Mouse (Mus musculus) embryonic fibroblast, embryonic 13.5 days (primary cell): ENCODE results near the gene Gstm3. TPM values are rescaled to one million over a fixed set of nuclear protein-coding genes. Genes with fewer than 3 reads are reported as not detected.
"Not testable (repeated sequence)": the region's sequence is repeated elsewhere in the genome, so short reads cannot be mapped to it uniquely, and the experiment has no call there.

Experiments used
- H3K27ac ChIP-seq: 2 replicates; pipeline ENCODE4 v1.5.1; 2012; ENCODE audit warnings: low read length, control low read depth, inconsistent platforms; ENCODE audit not compliant: insufficient read depth
- H3K4me1 ChIP-seq: 2 replicates; pipeline ENCODE4 v1.6.1; 2011; ENCODE audit warnings: low read length; ENCODE audit not compliant: control insufficient read depth, insufficient read depth
- H3K4me3 ChIP-seq: 2 replicates; pipeline ENCODE4 v1.5.1; 2011; ENCODE audit warnings: mild to moderate bottlenecking, control low read depth, low read length; ENCODE audit not compliant: insufficient read depth
- CTCF ChIP-seq: IDR thresholded peaks from 2 replicates; pipeline ENCODE4 v1.5.1; 2011; ENCODE audit warnings: mild to moderate bottlenecking, control low read depth, low read length, moderate library complexity, borderline replicate concordance; ENCODE audit not compliant: insufficient read depth
- POLR2A ChIP-seq: IDR thresholded peaks from 2 replicates; pipeline ENCODE4 v1.6.1; 2011; ENCODE audit warnings: low read depth, mild to moderate bottlenecking, control low read depth, low read length, moderate library complexity
- polyA plus RNA-seq: library from polyadenylated mRNA; stranded (reverse); fragments of >200 nt; gene quantifications from 2 replicates; pipeline ENCODE4 v1.2.4, GENCODE M21; 2011; ENCODE audit warnings: low read depth; ENCODE audit not compliant: missing spikeins, insufficient read length

Gene Gstm3
- polyA plus RNA-seq, 1 experiment: not detected

DNA sequence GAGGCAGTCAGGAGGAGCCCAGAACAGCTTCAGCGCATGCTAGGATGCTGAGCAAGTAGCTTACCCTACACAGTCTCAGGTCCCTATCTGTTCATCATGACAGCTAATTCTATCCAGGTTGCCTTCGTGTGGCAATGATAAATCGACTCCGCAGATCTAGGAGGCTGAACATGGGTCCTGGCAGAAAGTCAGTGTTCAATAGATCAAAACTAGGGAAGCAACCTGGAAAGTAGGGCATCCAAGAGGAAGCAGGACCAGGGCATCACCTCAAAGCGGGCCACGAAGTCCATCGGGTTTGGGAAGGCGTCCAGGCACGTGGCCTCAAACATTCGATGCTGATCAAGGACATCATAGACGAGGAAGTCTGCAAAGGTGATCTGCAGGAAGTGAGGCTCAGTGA is 18.6 kb downstream of the Gstm3 start:
- Histone ChIP-seq H3K4me3 (no peak overlapping the region), H3K4me1 (no peaks in the 10 kb centered on the region), H3K27ac (no peak overlapping the region)
- TF ChIP-seq CTCF: no peak
- TF ChIP-seq POLR2A: no peak

DNA sequence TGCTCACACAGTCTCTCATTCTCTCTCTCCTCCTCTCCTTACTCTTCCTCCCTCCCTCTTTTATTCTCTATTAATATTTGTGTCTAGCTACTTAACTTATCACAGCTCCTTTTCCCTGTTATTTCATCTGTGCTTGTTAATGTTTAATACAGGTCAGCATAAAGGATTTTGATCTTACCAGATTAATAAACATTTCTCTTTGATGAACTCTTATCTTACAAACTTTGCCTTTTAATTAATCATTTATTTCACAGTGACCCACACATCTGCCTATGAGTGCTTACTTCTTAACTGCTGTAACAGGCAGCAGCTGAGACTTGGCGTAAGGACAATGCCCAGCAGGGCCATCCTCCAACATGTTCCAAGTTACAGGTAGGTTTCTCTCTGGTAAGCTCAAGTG is 19.6 kb downstream of the Gstm3 start:
- H3K4me1 ChIP-seq: not testable (repeated sequence)

DNA sequence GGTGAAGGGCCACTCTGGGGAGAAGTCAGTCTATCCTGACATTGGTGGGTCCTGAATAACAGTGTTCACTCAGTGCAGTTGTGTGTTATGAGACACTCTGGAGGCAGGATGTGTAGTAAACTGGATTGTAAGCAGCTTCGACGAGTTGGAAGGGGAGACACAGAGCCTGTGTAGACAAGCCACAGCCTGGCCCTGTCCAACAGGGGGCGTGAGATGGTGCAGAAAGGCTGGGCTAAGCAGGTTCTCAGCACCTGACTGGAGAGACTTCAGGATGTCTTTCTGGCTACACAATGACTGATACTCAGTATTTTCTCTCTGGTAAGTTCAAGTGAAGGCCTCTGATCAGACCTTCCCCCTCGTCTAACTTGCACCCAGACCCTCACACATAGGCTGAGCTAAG is 23.4 kb downstream of the Gstm3 start:
- no peaks in the 10 kb centered on the region for H3K4me1 ChIP-seq
- no peak overlapping the region for H3K4me3 ChIP-seq
- no peak overlapping the region for H3K27ac ChIP-seq
- TF ChIP-seq CTCF (no peak), POLR2A (no peak)

More for the DNA sequence above, 19.6 kb downstream of the Gstm3 start:
- not testable (repeated sequence) for H3K4me3 ChIP-seq, H3K27ac ChIP-seq

DNA sequence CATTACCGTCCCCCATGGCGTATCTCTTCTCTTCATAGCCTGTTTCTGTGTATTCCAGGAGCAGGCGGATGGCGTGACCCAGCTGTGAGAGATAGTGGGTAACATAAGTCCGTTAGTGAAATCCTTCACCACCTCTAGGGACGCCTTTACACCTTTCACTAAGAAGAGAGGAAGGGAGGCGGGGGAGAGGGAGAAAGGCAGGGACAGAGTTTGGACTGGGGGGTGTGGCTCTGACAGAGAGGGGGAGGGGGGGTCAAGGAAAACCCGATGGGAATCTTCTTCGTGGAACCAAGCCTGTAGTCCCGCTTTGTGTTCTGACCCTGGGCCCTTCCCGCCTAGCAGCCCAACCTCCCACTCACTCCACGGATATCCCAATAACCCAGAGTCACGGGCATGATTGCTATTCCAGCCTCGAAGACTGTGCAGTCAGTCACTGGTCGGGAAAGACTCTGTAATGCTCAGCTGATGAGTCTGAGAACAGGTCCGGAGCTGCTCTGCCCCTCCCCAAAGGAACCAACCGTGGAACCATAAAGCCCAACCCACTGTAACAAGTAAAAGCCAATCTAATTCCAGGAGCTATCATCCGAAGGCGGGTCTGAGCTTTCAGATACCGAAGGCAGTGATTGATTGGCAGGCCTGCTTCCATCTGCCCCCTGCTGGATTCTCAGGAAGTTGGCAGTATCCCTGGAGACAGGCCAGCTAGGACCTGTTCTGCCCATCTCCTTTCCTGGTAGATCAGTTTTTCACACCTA is 25.7 kb downstream of the Gstm3 start, which contains the start of gene Gstm6:
Gene Gstm6 (minus strand): TSS at position 511 of the 752 bp plus-strand sequence.
- TF ChIP-seq POLR2A: no peak; the same call in 1 of the 2 replicates
- TF ChIP-seq CTCF: no peak
- Histone ChIP-seq H3K27ac (no peak within 1 kb of the TSS), H3K4me3 (no peak within 1 kb of the TSS), H3K4me1 (peaks cover 11% of the 10 kb centered on the region; the same call in 1 of the 2 replicates)

DNA sequence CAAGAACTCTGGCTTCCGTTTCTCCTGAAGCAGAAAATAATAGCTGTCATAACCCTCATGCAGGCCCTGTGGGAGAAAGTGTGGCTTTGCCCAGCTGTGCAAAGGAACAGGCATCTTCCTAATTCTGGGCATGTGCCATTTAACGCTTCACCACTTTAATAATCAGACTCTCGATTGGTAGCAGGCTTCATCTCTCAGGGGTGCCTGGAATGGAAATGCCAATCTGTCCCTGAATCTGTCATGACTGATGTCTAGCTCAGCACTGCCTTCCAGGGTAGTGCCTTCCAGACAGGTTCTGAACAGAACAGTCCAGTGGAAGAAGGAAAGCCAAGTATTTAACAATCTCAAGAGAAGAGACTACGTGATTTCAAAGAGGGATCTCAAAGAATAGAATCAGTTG is 27.8 kb downstream of the Gstm3 start:
- Histone ChIP-seq H3K4me3 (no peak overlapping the region), H3K27ac (no peak overlapping the region), H3K4me1 (peaks cover 11% of the 10 kb centered on the region; the same call in 1 of the 2 replicates)
- TF ChIP-seq CTCF: no peak
- no peak for TF ChIP-seq POLR2A

DNA sequence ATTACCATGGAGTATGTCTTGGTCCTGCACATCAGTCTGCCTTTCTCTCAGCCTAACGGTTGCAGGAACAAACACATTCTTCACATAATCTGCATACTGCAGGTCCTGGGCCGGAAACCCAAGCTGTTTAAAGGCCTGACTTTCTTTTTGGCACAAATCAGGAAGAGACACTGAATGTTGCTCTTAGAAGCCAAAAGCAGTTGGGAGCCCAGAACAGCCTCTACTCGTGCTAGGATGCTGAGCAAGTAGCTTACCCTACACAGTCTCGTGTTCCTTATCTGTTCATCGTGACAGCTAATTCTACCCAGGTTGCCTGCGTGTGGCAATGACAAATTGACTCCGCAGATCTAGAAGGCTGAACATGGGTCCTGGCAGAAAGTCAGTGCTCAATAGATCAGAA is 28.6 kb downstream of the Gstm3 start:
- peak overlapping the region; percentile 63 for H3K27ac ChIP-seq
- peaks cover 11% of the 10 kb centered on the region; the same call in 1 of the 2 replicates for H3K4me1 ChIP-seq
- TF ChIP-seq POLR2A (no peak), CTCF (no peak)
- H3K4me3 ChIP-seq: no peak overlapping the region

DNA sequence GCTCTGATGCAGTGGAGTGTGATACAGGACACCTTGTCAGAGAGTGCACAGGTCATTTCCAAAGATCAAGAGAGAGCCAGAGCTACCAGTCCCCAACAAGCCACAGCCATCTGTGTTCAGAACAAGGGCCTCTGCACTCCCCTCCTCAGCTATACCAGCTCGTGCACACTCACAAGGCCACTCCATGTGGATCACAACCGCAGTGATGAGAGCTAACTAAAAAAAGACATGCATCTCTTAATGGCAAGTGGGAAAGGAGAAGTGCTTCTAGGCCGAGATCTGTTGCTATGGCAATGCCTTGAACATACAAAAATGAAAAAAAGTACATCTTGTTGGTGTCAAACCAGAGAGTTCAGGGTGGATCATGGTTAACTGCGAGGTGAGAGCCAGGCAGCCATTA is 29.3 kb downstream of the Gstm3 start:
- Histone ChIP-seq H3K27ac (peak overlapping the region; percentile 63), H3K4me1 (peaks cover 11% of the 10 kb centered on the region; the same call in 1 of the 2 replicates)
- no peak for TF ChIP-seq CTCF
- no peak for TF ChIP-seq POLR2A

DNA sequence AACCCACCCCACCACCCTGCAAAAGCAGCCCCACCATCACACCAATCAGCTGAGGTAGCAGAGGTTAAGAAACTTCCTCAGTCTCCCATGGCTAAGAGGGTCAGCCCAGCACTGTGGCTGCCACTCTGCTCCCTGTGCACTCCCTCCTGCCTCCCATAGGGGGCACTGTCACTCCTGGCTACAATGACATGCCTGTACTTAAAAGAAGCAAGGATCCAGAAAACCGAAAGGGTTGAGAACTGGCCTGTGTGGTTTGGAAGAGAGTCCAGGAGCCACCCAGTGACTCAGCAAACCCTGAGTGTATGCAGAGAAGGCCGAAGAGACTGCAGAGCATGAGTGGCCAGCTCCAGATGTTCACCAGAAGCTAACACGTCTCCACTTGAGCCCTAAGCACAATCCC is 29.7 kb downstream of the Gstm3 start:
- TF ChIP-seq POLR2A (no peak), CTCF (peak; percentile 89; the same call in 1 of the 2 replicates)
- H3K4me1 ChIP-seq: peaks cover 11% of the 10 kb centered on the region; the same call in 1 of the 2 replicates
- peak overlapping the region; percentile 63 for H3K27ac ChIP-seq
- no peak overlapping the region for H3K4me3 ChIP-seq

More for the DNA sequence above, 29.3 kb downstream of the Gstm3 start:
- no peak overlapping the region for H3K4me3 ChIP-seq

DNA sequence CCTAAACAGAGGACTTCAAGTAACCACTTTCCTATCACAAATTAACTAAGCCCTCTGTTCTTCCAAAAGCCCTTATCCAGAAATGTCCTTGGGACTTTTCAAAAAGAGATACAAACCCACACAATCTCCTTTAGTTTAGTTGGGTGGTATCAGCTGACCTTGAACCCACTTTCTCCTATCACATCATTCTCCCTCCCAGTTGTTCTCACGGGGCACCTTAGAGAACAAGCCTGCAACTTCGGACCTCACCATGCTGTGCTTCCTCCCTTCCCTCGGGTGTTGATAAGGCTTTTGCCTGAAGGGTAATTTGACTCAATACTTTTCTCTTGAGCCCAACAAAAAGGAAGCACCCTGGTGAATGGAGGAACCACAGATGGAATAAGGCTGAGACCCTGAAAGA is 33.2 kb downstream of the Gstm3 start:
- H3K27ac ChIP-seq: no peak overlapping the region
- peaks cover 11% of the 10 kb centered on the region; the same call in 1 of the 2 replicates for H3K4me1 ChIP-seq
- H3K4me3 ChIP-seq: no peak overlapping the region
- TF ChIP-seq CTCF (no peak), POLR2A (no peak)

DNA sequence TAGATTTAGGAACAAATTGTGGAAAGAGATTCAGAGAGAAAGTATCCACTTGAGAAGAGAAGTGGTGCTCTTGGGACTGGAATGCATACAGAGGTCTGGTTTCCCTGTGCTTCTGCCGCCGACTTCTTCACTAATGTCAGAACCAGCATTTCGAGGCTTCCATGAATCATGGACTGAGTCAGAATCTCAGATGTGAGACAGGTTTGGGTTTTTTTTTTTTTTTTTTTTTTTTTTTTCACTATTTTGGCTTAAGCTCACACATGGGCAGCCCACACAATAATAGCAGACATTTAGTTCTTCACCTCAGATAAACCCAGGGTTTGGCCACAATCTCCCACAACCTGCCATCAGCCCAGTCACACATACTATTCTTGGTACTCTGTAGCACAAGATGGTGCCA is 33.8 kb downstream of the Gstm3 start:
- Histone ChIP-seq H3K4me1 (peaks cover 7% of the 10 kb centered on the region; the same call in 1 of the 2 replicates), H3K27ac (0 out of 2 replicates have a peak overlapping the region, but pooled peaks have one; percentile 3), H3K4me3 (no peak overlapping the region)
- TF ChIP-seq POLR2A (no peak), CTCF (no peak)
